Mouse (Mus musculus) heart, postnatal 25 days (tissue): ENCODE results near the gene Nrip2. TPM values are rescaled to one million over a fixed set of nuclear protein-coding genes. Genes with fewer than 3 reads are reported as not detected.
"Not testable (repeated sequence)": the region's sequence is repeated elsewhere in the genome, so short reads cannot be mapped to it uniquely, and the experiment has no call there.

Source experiments
- DNase-seq: peaks from one replicate; pipeline ENCODE4 v3.0.0; 2022; ENCODE audit warnings: low spot score
- intact Hi-C: fragments of 180-260 bp; cut with DNase I; formaldehyde crosslinking; loops from one replicate; pipeline ENCODE4 v1.15.1; 2025
- total RNA-seq, 2 experiments: library from RNA; stranded (reverse); gene quantifications; 2 replicates each; pipeline ENCODE4 v1.2.3; 2021

Gene Nrip2
- total RNA-seq, result 1 to 10 TPM; 1.1 to 2.4 TPM

GRCm38 (mm10) chr6:128398996-128399395 is at the start of gene Nrip2:
Gene Nrip2 (plus strand): TSS chr6:128399296.
- intact Hi-C loops, result no loop called here
- no peak for DNase-seq

GRCm38 (mm10) chr6:128349711-128350110 is 49.4 kb upstream of the Nrip2 start:
- no peak for DNase-seq
- intact Hi-C loops, result no loop called here

GRCm38 (mm10) chr6:128354140-128354539 is 45.0 kb upstream of the Nrip2 start:
- no peak for DNase-seq
- intact Hi-C loops, result no loop called here

GRCm38 (mm10) chr6:128355201-128355681 is 43.9 kb upstream of the Nrip2 start:
- DNase-seq, result no peak
- intact Hi-C loops, result no loop called here

- intact Hi-C loops, result no loop called here
- DNase-seq, result peak; percentile 92
Measured at GRCm38 (mm10) chr6:128355726-128356416, 43.2 kb upstream of the Nrip2 start, which contains the start of gene Tulp3. Gene Tulp3 (minus strand): TSS chr6:128355851.

- no peak for DNase-seq
- intact Hi-C loops, result loop anchor here (2.0 kb wide), 1 partner anchor 40 kb away; no protein-coding TSS in a partner anchor
Measured at GRCm38 (mm10) chr6:128358999-128359398, 40.1 kb upstream of the Nrip2 start.

- intact Hi-C loops, result loop anchor here (5.0 kb wide), 1 partner anchor 50 kb away; no protein-coding TSS in a partner anchor
- no peak for DNase-seq
Measured at GRCm38 (mm10) chr6:128361901-128362300, 37.2 kb upstream of the Nrip2 start.

GRCm38 (mm10) chr6:128362381-128363006 is 36.6 kb upstream of the Nrip2 start, which contains the start of the genes Rhno1 and Foxm1:
Gene Rhno1 (minus strand): TSS chr6:128362911.
Gene Foxm1 (plus strand): TSS chr6:128362967.
- peak; percentile 79 for DNase-seq
- intact Hi-C loops, result loop anchor here (5.0 kb wide), 1 partner anchor 50 kb away; no protein-coding TSS in a partner anchor

GRCm38 (mm10) chr6:128363007-128363825 is 35.9 kb upstream of the Nrip2 start:
- intact Hi-C loops, result loop anchor here (5.0 kb wide), 1 partner anchor 49 kb away; no protein-coding TSS in a partner anchor
- DNase-seq, result no peak

- DNase-seq, result no peak
- intact Hi-C loops, result loop anchor here (5.0 kb wide), 1 partner anchor 48 kb away; no protein-coding TSS in a partner anchor
Measured at GRCm38 (mm10) chr6:128364721-128365120, 34.4 kb upstream of the Nrip2 start.

GRCm38 (mm10) chr6:128366466-128366865 is 32.6 kb upstream of the Nrip2 start:
- DNase-seq, result no peak
- intact Hi-C loops, result no loop called here

GRCm38 (mm10) chr6:128370040-128370439 is 29.1 kb upstream of the Nrip2 start:
- intact Hi-C loops, result no loop called here
- no peak for DNase-seq

- DNase-seq, result peak; percentile 33
- intact Hi-C loops, result no loop called here
Measured at GRCm38 (mm10) chr6:128375192-128375591, 23.9 kb upstream of the Nrip2 start, which contains the start of the genes Tex52 and Gm44596. Gene Tex52 (plus strand): TSS chr6:128375456. Gene Gm44596 (plus strand): TSS chr6:128375503.

- DNase-seq, result no peak
- intact Hi-C loops, result no loop called here
Measured at GRCm38 (mm10) chr6:128376371-128377085, 22.6 kb upstream of the Nrip2 start.

- intact Hi-C loops, result loop anchor here (2.0 kb wide), 1 partner anchor 31 kb away; no protein-coding TSS in a partner anchor
- DNase-seq, result no peak
Measured at GRCm38 (mm10) chr6:128379636-128380035, 19.5 kb upstream of the Nrip2 start.

- DNase-seq, result not testable (repeated sequence)
- intact Hi-C loops, result loop anchor here (2.0 kb wide), 1 partner anchor 30 kb away; no protein-coding TSS in a partner anchor
Measured at GRCm38 (mm10) chr6:128380594-128381167, 18.4 kb upstream of the Nrip2 start.

- intact Hi-C loops, result loop anchor here (2.0 kb wide), 1 partner anchor 30 kb away; no protein-coding TSS in a partner anchor
- no peak for DNase-seq
Measured at GRCm38 (mm10) chr6:128381254-128381653, 17.8 kb upstream of the Nrip2 start.

- DNase-seq, result no peak
- intact Hi-C loops, result no loop called here
Measured at GRCm38 (mm10) chr6:128383752-128384151, 15.3 kb upstream of the Nrip2 start.

- no peak for DNase-seq
- intact Hi-C loops, result no loop called here
Measured at GRCm38 (mm10) chr6:128385026-128385425, 14.1 kb upstream of the Nrip2 start.
